Mouse (Mus musculus) cerebellum, adult 2 months (tissue): Measurements from ENCODE around the gene Spindoc.

Experiments
- CTCF ChIP-seq: fragments of 200-500 bp; IDR thresholded peaks from 2 replicates; pipeline ENCODE4 v1.5.1; 2011; ENCODE audit warnings: low read depth, mild to moderate bottlenecking, control low read depth, low read length, moderate library complexity, borderline replicate concordance; ENCODE audit not compliant: insufficient read depth
- POLR2A ChIP-seq: fragments of 200-500 bp; IDR thresholded peaks from 2 replicates; pipeline ENCODE4 v1.6.1; 2011; ENCODE audit warnings: low read length, control low read depth, borderline replicate concordance; ENCODE audit not compliant: insufficient read depth

- TF ChIP-seq CTCF, result no peak
- no peak for TF ChIP-seq POLR2A
Measured at GRCm38 (mm10) chr19:7306968-7307367, 75.8 kb downstream of the Spindoc start.
